Mouse (Mus musculus) heart, embryonic 13.5 days (tissue): ENCODE measurements around the gene Egfl7. TPM values are rescaled to one million over a fixed set of nuclear protein-coding genes. Genes with fewer than 3 reads are reported as not detected.

ENCODE experiments used
- ATAC-seq: fragments of 200-750 bp; cut with Nextera tagmentation; 2 replicates; pipeline ENCODE4 v1.8.0; 2017; ENCODE audit warnings: moderate TSS enrichment; ENCODE audit not compliant: insufficient number of reproducible peaks, low FRiP score, low TSS enrichment; ENCODE audit errors: extremely low read depth
- H3K27ac ChIP-seq: fragments of 300-500 bp; sonication (generic); replicated peaks from 2 replicates; pipeline ENCODE4 v1.5.1; 2015; ENCODE audit warnings: moderate library complexity, mild to moderate bottlenecking, inconsistent platforms
- H3K27me3 ChIP-seq: fragments of 300-500 bp; sonication (generic); replicated peaks from 2 replicates; pipeline ENCODE4 v1.6.1; 2015; ENCODE audit warnings: mild to moderate bottlenecking, inconsistent platforms
- H3K36me3 ChIP-seq: fragments of 300-500 bp; sonication (generic); 2 replicates; pipeline ENCODE4 v1.6.1; 2015; ENCODE audit warnings: mild to moderate bottlenecking, inconsistent platforms
- H3K4me1 ChIP-seq: fragments of 300-500 bp; sonication (generic); 2 replicates; pipeline ENCODE4 v1.6.1; 2015; ENCODE audit warnings: inconsistent platforms
- H3K4me2 ChIP-seq: fragments of 300-500 bp; sonication (generic); 2 replicates; pipeline ENCODE4 v1.6.1; 2015; ENCODE audit warnings: inconsistent platforms, mild to moderate bottlenecking, moderate library complexity
- H3K4me3 ChIP-seq: fragments of 300-500 bp; sonication (generic); 2 replicates; pipeline ENCODE4 v1.5.1; 2015; ENCODE audit warnings: moderate library complexity, mild to moderate bottlenecking, inconsistent platforms
- H3K9ac ChIP-seq: fragments of 300-500 bp; sonication (generic); 2 replicates; pipeline ENCODE4 v1.6.1; 2015; ENCODE audit warnings: inconsistent platforms, mild to moderate bottlenecking, moderate library complexity
- H3K9me3 ChIP-seq: fragments of 300-500 bp; sonication (generic); 2 replicates; pipeline ENCODE4 v1.6.1; 2016; ENCODE audit warnings: inconsistent platforms
- WGBS: fragments of 180-500 bp; shearing (Covaris S2); methylation state at CpG from one replicate; pipeline ENCODE4 v1.1.7; 2015; ENCODE audit warnings: mixed read lengths; 5-methylcytosine and 5-hydroxymethylcytosine counted together
- microRNA counts: library from miRNA; unstranded; fragments of <30 nt; microRNA quantifications from one replicate; lab custom pipeline; 2016
- microRNA-seq: library from miRNA; unstranded; fragments of <30 nt; microRNA quantifications from one replicate; pipeline ENCODE4, GENCODE M21; 2016
- polyA plus RNA-seq: library from polyadenylated mRNA; unstranded; fragments of >200 nt; fragmentation: Nextera tagmentation; extraction: Ambion mirVana; gene quantifications from 2 replicates; pipeline ENCODE4 v1.2.1, GENCODE M21; 2015

Gene Egfl7
- polyA plus RNA-seq, 1 experiment from 2014 or later = 170 TPM

DNA sequence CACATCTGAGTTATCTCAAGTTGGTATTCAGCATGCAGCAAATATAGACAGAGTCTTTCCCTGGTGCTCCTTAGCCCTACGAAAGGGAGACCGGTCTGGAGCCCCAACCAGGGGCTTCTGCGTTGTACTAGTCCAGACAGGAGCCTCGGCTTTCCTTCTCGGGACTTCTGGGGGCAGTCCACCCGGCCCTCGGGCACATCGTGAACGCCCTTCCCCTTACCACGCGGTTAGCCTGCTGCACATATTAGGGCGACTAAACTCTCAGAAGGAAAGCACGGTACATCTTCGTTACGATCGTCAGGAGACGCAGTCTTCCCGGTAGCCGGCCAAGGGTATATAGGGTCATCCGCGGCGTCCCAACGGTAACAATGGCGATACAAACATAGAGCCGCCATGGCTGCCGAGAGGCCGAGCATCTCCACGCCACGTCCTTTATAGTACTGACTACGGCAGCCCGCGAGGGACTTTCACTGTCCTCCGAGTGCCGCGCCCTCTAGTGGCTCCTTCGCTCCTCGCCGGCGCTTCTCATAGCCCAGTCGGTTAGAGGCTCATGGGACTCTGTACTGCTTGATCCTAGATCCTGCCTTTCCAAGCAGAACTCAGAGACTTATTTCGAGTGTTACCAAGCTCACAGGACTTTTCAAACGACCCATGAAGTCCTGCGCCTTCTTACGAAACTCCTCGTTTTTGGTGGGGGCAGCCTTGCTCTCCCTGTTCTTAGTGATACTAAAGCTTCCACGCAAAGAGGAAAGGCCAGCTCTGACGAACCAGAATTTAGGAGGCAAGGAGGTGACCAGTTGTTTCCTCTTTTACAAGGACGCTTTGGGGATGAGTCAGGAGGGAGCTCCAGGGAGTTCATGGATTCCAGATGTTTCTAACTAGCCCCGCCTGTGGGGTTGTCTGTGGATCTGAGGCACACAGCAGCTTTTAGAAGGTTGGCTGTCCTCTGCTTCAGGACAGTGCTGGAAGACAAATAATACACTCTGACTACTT is 60.3 kb downstream of the Egfl7 start:
- Histone ChIP-seq H3K36me3 (peaks cover 38% of the 10 kb centered on the region), H3K4me3 (peak overlapping the region; percentile 99), H3K9ac (peak overlapping the region; percentile 99), H3K9me3 (no peaks in the 10 kb centered on the region), H3K27ac (peak overlapping the region; percentile 85), H3K27me3 (no peaks in the 10 kb centered on the region), H3K4me2 (peak overlapping the region; percentile 90), H3K4me1 (peaks cover 42% of the 10 kb centered on the region)
- 4% methylated on average over 49 of the region's 49 CpGs for WGBS
- ATAC-seq = peak; percentile 64; the same call in 1 of the 2 replicates

DNA sequence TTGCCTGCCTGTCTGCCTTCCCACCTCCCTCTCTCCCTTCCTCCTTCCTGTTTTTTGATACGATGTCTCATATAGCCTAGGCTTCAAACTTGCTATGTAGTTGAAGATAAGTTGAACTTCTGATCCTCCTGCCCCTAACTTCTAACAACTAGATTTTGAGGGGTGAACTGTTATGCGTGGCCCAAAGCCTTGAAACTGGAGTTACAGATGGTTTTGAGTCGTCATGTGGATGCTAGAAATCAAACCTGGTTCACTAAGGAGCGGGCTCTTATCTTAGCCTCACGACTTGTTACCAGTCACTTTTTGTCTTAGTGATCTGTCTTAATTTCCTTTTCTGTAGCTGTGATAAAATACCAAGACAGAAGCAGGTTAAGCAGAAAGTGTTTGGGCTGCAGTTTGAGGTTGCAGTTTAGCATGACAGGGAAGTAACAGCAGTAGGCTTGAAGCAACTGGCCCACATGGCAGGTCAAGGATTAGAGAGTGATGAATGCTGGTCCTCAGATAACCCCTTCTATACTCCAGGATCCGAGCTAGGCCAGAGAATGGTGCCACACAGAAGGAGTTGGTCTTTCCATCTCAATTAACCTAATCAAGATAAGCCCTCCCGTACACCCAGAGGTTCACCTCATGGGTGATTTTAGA is 61.3 kb downstream of the Egfl7 start:
- WGBS = 67% methylated on average over 7 of the region's 7 CpGs
- H3K9ac ChIP-seq = 0 out of 2 replicates have a peak overlapping the region, but pooled peaks have one; percentile 99
- peaks cover 34% of the 10 kb centered on the region for H3K4me1 ChIP-seq

More for the DNA sequence above, 61.3 kb downstream of the Egfl7 start:
- Histone ChIP-seq H3K9me3 (no peaks in the 10 kb centered on the region), H3K27me3 (no peaks in the 10 kb centered on the region; the same call in 1 of the 2 replicates), H3K4me2 (no peak overlapping the region), H3K4me3 (no peak overlapping the region), H3K36me3 (peaks cover 28% of the 10 kb centered on the region), H3K27ac (no peak overlapping the region)
- no peak for ATAC-seq

MicroRNAs encoded within 50 kb of the gene (microRNA counts, 519-probe panel; counts per million panel counts)
- microRNA mmu-miR-126-3p (lab: Ali Mortazavi, UCI) (6,827 counts per million, percentile 97 among the panel's probes with 10 or more counts), microRNA mmu-miR-126-5p (lab: Ali Mortazavi, UCI) (5,455 counts per million, percentile 89 among the panel's probes with 10 or more counts)

Small RNA genes within 50 kb of the gene (microRNA-seq; reads per million reads assigned to microRNA genes)
- gene Mir126a = 2.0 reads per million, percentile 3 among the genes with 10 or more reads in this experiment
- not detected for gene Mir126b

Other genes starting within 250 kb of the Egfl7 start
- 27.5 and 28.7 TPM in 2 replicates for gene Dnlz, start 227.9 kb upstream of the Egfl7 start, polyA plus RNA-seq
- 0.41 and 0.62 TPM in 2 replicates for gene Card9, start 219.1 kb upstream of the Egfl7 start, polyA plus RNA-seq
- gene Snapc4, start 199.4 kb upstream of the Egfl7 start, polyA plus RNA-seq = 15.7 and 18.9 TPM in 2 replicates
- gene Entr1, start 190.7 kb upstream of the Egfl7 start, polyA plus RNA-seq = 70.8 and 72.4 TPM in 2 replicates
- gene Pmpca, start 190.7 kb upstream of the Egfl7 start, polyA plus RNA-seq = 115 and 123 TPM in 2 replicates
- 13.2 and 15.5 TPM in 2 replicates for gene Inpp5e, start 170.8 kb upstream of the Egfl7 start, polyA plus RNA-seq
- 12.8 and 13.8 TPM in 2 replicates for gene Sec16a, start 134.8 kb upstream of the Egfl7 start, polyA plus RNA-seq
- gene Notch1, start 63.4 kb upstream of the Egfl7 start, polyA plus RNA-seq = 11.4 and 12.1 TPM in 2 replicates
- not detected in 2 replicates for gene Gm20532, start 6.6 kb downstream of the Egfl7 start, polyA plus RNA-seq
- gene Agpat2, start 24.4 kb downstream of the Egfl7 start, polyA plus RNA-seq = 21.8 and 23.2 TPM in 2 replicates
- 17.2 and 18.7 TPM in 2 replicates for gene Fam69b, start 48.4 kb downstream of the Egfl7 start, polyA plus RNA-seq
- gene Lcn4, start 91.3 kb downstream of the Egfl7 start, polyA plus RNA-seq = not detected in 2 replicates